Mouse (Mus musculus) myocyte (in vitro differentiated cells): ENCODE measurements around the gene Moxd1.

Experiments
- CEBPB ChIP-seq: IDR thresholded peaks from 2 replicates; pipeline ENCODE4 v1.6.1; 2011; ENCODE audit warnings: mild to moderate bottlenecking, moderate library complexity; ENCODE audit not compliant: poor library complexity, insufficient read depth, severe bottlenecking
- E2F4 ChIP-seq: IDR thresholded peaks from one replicate; pipeline ENCODE4 v1.6.1; 2011; ENCODE audit warnings: mild to moderate bottlenecking, control low read depth, moderate library complexity; ENCODE audit not compliant: insufficient read depth
- MAX ChIP-seq: IDR thresholded peaks from one replicate; pipeline ENCODE4 v1.6.1; 2011; ENCODE audit warnings: low read depth, mild to moderate bottlenecking, control low read depth
- MYOD1 ChIP-seq, 3 experiments: IDR thresholded peaks; one replicate each; pipeline ENCODE4 v1.6.1; 2011; ENCODE audit warnings: control low read depth in 2 of 3, low read depth in 2 of 3, mild to moderate bottlenecking in 2 of 3, moderate library complexity in 1 of 3; ENCODE audit not compliant: insufficient read length in 2 of 3, control insufficient read depth in 1 of 3
- MYOG ChIP-seq, 3 experiments: IDR thresholded peaks; one replicate each; pipeline ENCODE4 v1.6.1; 2011; ENCODE audit warnings: control low read depth in 2 of 3, low read depth in 2 of 3, mild to moderate bottlenecking in 2 of 3; ENCODE audit not compliant: insufficient read length in 2 of 3, control insufficient read depth in 1 of 3, insufficient read depth in 1 of 3
- POLR2A ChIP-seq: IDR thresholded peaks from one replicate; pipeline ENCODE4 v1.6.1; 2011; ENCODE audit warnings: low read depth, mild to moderate bottlenecking, control low read depth, moderate library complexity; ENCODE audit not compliant: insufficient read length
- POLR2AphosphoS2 ChIP-seq: IDR thresholded peaks from one replicate; pipeline ENCODE4 v1.6.1; 2011; ENCODE audit warnings: low read depth, control low read depth; ENCODE audit not compliant: insufficient read length
- REST ChIP-seq: IDR thresholded peaks from one replicate; pipeline ENCODE4 v1.6.1; 2011; ENCODE audit warnings: mild to moderate bottlenecking, control low read depth, moderate library complexity; ENCODE audit not compliant: insufficient read depth, insufficient read length
- TCF12 ChIP-seq: IDR thresholded peaks from one replicate; pipeline ENCODE4 v1.6.1; 2011; ENCODE audit warnings: mild to moderate bottlenecking, control low read depth; ENCODE audit not compliant: poor library complexity, insufficient read depth, severe bottlenecking
- TCF3 ChIP-seq: IDR thresholded peaks from one replicate; pipeline ENCODE4 v1.6.1; 2011; ENCODE audit warnings: low read depth, control low read depth; ENCODE audit not compliant: insufficient read length
- USF1 ChIP-seq: IDR thresholded peaks from one replicate; pipeline ENCODE4 v1.6.1; 2011; ENCODE audit warnings: low read depth, mild to moderate bottlenecking, control low read depth, moderate library complexity

- TF ChIP-seq E2F4 (no peak), POLR2A (no peak), USF1 (no peak), POLR2AphosphoS2 (no peak), CEBPB (no peak), MAX (no peak), TCF3 (no peak), MYOD1 (IDR thresholded peaks at IDR 0.05; ENCODE audit: control insufficient read depth in 1 of 3, insufficient read length in 2 of 3, low read depth in 2 of 3) (no peak), TCF12 (no peak), REST (no peak), MYOG (IDR thresholded peaks at IDR 0.05; ENCODE audit: control insufficient read depth in 1 of 3, insufficient read depth in 1 of 3, insufficient read length in 2 of 3, low read depth in 2 of 3) (no peak)
These were observed 32.9 kb upstream of the Moxd1 start for GRCm38 (mm10) chr10:24190392-24190791.
